Mouse (Mus musculus) ES-E14 (cell line): Measurements from ENCODE around the gene Disp1. TPM values are rescaled to one million over a fixed set of nuclear protein-coding genes. Genes with fewer than 3 reads are reported as not detected.
A peak's percentile ranks its signal among the peaks of the same experiment; 100 is the strongest.

Experiments used
- DNase-seq: peaks from one replicate; pipeline ENCODE4 v3.0.0-alpha.2; 2013; ENCODE audit warnings: low read depth, low spot score
- H3K27ac ChIP-seq: 2 replicates; pipeline ENCODE4 v1.5.1; 2012; ENCODE audit warnings: low read depth, mild to moderate bottlenecking, low read length, moderate library complexity, mixed read lengths; ENCODE audit not compliant: poor library complexity, insufficient read depth, severe bottlenecking
- H3K36me3 ChIP-seq: 2 replicates; pipeline ENCODE4 v1.6.1; 2012; ENCODE audit warnings: mild to moderate bottlenecking, low read length, moderate library complexity, mixed read lengths; ENCODE audit not compliant: control insufficient read depth, poor library complexity, insufficient read depth, severe bottlenecking
- H3K4me1 ChIP-seq, 2 experiments: fragments of 150-350 bp in 1 of 2; sonication (generic) in 1 of 2; 2 replicates each; pipeline ENCODE4 v1.6.1; 2012; ENCODE audit warnings: low read length in 2 of 2, mild to moderate bottlenecking in 1 of 2, mixed read lengths in 1 of 2; ENCODE audit not compliant: control insufficient read depth in 2 of 2, insufficient read depth in 2 of 2, poor library complexity in 1 of 2
- H3K4me3 ChIP-seq, 2 experiments: fragments of 150-350 bp in 1 of 2; sonication (generic) in 1 of 2; 2 replicates each; pipeline ENCODE4 v1.5.1; 2012; ENCODE audit warnings: low read length in 2 of 2, low read depth in 1 of 2, mild to moderate bottlenecking in 1 of 2, mixed read lengths in 1 of 2; ENCODE audit not compliant: insufficient read depth in 1 of 2, poor library complexity in 1 of 2, severe bottlenecking in 1 of 2
- H3K9ac ChIP-seq: 2 replicates; pipeline ENCODE4 v1.6.1; 2012; ENCODE audit warnings: low read depth, mild to moderate bottlenecking, low read length, mixed read lengths; ENCODE audit not compliant: poor library complexity, insufficient read depth, severe bottlenecking
- H3K9me3 ChIP-seq: fragments of 150-350 bp; sonication (generic); 2 replicates; pipeline ENCODE4 v1.6.1; 2012; ENCODE audit warnings: low read depth, mild to moderate bottlenecking, low read length; ENCODE audit not compliant: control insufficient read depth, insufficient read depth
- CHD2 ChIP-seq: IDR thresholded peaks from 2 replicates; pipeline ENCODE4 v1.6.1; 2014; ENCODE audit warnings: mild to moderate bottlenecking, low read depth, low read length, inconsistent platforms
- HCFC1 ChIP-seq: IDR thresholded peaks from 2 replicates; pipeline ENCODE4 v1.6.1; 2012; ENCODE audit warnings: low read length, inconsistent platforms, borderline replicate concordance; ENCODE audit not compliant: insufficient read depth
- MAFK ChIP-seq: IDR thresholded peaks from 2 replicates; pipeline ENCODE4 v1.6.1; 2014; ENCODE audit warnings: mild to moderate bottlenecking, low read depth, low read length, inconsistent platforms; ENCODE audit not compliant: insufficient read depth
- ZC3H11A ChIP-seq: IDR thresholded peaks from 2 replicates; pipeline ENCODE4 v1.6.1; 2012; ENCODE audit warnings: low read depth, mild to moderate bottlenecking, inconsistent platforms, low read length, borderline replicate concordance
- ZNF384 ChIP-seq: IDR thresholded peaks from 2 replicates; pipeline ENCODE4 v1.6.1; 2012; ENCODE audit warnings: low read depth, low read length, inconsistent platforms
- in situ Hi-C, 2 experiments: fragments of 600-800 bp; cut with MboI; formaldehyde crosslinking; loops; one replicate each; pipeline ENCODE4 v1.15.1; 2025; ENCODE audit warnings: low sequenced_read_pairs in 2 of 2, inconsistent platforms in 1 of 2; ENCODE audit not compliant: unreplicated experiment in 2 of 2
- total RNA-seq: library from RNA; depleted of rRNA; stranded (reverse); fragments of 300-350 nt; gene quantifications from 2 replicates; pipeline ENCODE4 v1.2.3, GENCODE M21; 2012

Disp1 gene
- total RNA-seq, 1 experiment = 13.5 TPM

- Histone ChIP-seq H3K9ac (no peak overlapping the region), H3K27ac (no peak overlapping the region), H3K4me3 (no peak overlapping the region), H3K9me3 (no peaks in the 10 kb centered on the region), H3K4me1 (0 out of 4 replicates have a peak, but pooled peaks cover 0 to 2% of the 10 kb centered on the region in 2 experiments), H3K36me3 (no peaks in the 10 kb centered on the region)
- in situ Hi-C loops = no loop called here
- DNase-seq = no peak
- TF ChIP-seq CHD2 (no peak), ZNF384 (no peak), ZC3H11A (no peak), HCFC1 (no peak), MAFK (no peak)
Measured at GRCm38 (mm10) chr1:183219021-183219420, 2.3 kb downstream of the Disp1 start.

- H3K4me3 ChIP-seq = no peak overlapping the region
- in situ Hi-C loops = no loop called here
- no peak for DNase-seq
Measured at GRCm38 (mm10) chr1:183216691-183217090, 4.6 kb downstream of the Disp1 start.

GRCm38 (mm10) chr1:183215706-183216105, 5.6 kb downstream of the Disp1 start:
- Histone ChIP-seq H3K4me3 (no peak overlapping the region), H3K9ac (no peak overlapping the region), H3K4me1 (peaks cover 0 to 4% of the 10 kb centered on the region in 2 experiments; a peak in 2 of 4 replicates), H3K27ac (no peak overlapping the region), H3K9me3 (no peaks in the 10 kb centered on the region), H3K36me3 (no peaks in the 10 kb centered on the region; the same call in 1 of the 2 replicates)
- no peak for TF ChIP-seq HCFC1
- TF ChIP-seq MAFK = no peak
- TF ChIP-seq CHD2 = no peak
- no peak for TF ChIP-seq ZC3H11A
- TF ChIP-seq ZNF384 = no peak
- DNase-seq = no peak
- in situ Hi-C loops = no loop called here

More at GRCm38 (mm10) chr1:183216691-183217090, 4.6 kb downstream of the Disp1 start:
- Histone ChIP-seq H3K36me3 (no peaks in the 10 kb centered on the region; the same call in 1 of the 2 replicates), H3K4me1 (peaks cover 0 to 4% of the 10 kb centered on the region in 2 experiments; a peak in 1 of 4 replicates), H3K27ac (no peak overlapping the region), H3K9me3 (no peaks in the 10 kb centered on the region), H3K9ac (no peak overlapping the region)
- no peak for TF ChIP-seq ZNF384
- no peak for TF ChIP-seq ZC3H11A
- TF ChIP-seq CHD2 = no peak
- no peak for TF ChIP-seq HCFC1
- no peak for TF ChIP-seq MAFK

- Histone ChIP-seq H3K9me3 (no peaks in the 10 kb centered on the region), H3K27ac (no peak overlapping the region), H3K4me1 (peaks cover 0 to 8% of the 10 kb centered on the region in 2 experiments; a peak in 2 of 4 replicates), H3K9ac (no peak overlapping the region), H3K36me3 (no peaks in the 10 kb centered on the region; the same call in 1 of the 2 replicates), H3K4me3 (no peak overlapping the region)
- TF ChIP-seq HCFC1 (no peak), ZC3H11A (no peak), MAFK (0 out of 2 replicates have a peak, but pooled peaks have one; percentile 27), ZNF384 (no peak)
- in situ Hi-C loops = no loop called here
- DNase-seq = no peak
Measured at GRCm38 (mm10) chr1:183213850-183214249, 7.5 kb downstream of the Disp1 start.

GRCm38 (mm10) chr1:183212757-183213211, 8.5 kb downstream of the Disp1 start:
- Histone ChIP-seq H3K27ac (no peak overlapping the region), H3K9ac (no peak overlapping the region), H3K9me3 (no peaks in the 10 kb centered on the region), H3K4me1 (peaks cover 0 to 8% of the 10 kb centered on the region in 2 experiments; a peak in 2 of 4 replicates), H3K4me3 (no peak overlapping the region), H3K36me3 (no peaks in the 10 kb centered on the region; the same call in 1 of the 2 replicates)
- in situ Hi-C loops = no loop called here
- no peak for DNase-seq
- TF ChIP-seq MAFK (peak; percentile 39; the same call in 1 of the 2 replicates), CHD2 (no peak)
